Mouse (Mus musculus): ENCODE results near the gene Hnf1b.

The Hnf1b gene

DNA sequence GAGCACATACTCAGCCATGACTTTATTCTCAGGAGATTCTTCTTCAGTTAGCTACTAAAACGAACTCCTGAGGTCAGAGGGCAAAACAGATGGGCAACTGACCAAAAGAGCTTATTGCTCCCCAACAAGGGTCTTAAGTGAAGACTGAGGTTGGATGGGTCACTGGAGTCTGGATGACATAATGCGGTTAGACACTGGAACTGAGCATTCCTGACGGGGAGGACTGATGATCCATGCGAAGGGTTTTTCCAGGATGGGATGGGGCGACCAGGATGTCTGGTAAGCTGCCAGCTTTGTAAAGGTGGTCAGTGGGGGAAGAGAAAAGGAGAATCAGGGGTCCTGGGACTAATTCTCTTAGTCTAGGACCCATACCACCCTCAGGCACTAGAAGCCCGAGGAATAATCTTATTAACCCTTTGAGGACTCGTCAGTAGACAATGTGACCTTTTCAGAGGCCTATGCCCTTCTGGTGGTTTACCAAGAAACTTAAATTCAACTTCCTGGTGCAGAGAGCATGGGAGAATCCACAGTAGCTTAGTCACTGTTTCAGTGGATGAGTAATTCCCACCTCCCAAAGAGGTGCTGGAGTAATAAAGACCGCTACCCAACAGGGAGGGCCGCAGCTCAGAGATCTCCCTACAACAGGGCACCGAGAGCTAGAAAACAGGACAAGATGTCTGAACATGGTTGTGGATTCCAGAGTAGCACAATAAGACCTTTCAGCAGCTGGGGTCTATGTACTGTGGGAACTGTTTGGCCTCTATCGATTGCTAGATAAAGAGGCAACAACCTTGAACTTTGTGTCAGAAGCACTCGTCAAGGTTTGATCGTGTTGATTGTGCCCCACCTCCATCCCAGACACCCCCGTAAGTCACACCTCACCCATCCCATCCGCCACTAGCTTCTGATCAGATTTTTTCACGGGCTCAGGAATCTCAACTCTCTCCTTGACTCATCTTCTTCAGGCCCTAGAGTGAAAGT is 46.9 kb downstream of the Hnf1b start:
- no peak for DNase-seq (ENCODE audit: low spot score in 2 of 2)

DNA sequence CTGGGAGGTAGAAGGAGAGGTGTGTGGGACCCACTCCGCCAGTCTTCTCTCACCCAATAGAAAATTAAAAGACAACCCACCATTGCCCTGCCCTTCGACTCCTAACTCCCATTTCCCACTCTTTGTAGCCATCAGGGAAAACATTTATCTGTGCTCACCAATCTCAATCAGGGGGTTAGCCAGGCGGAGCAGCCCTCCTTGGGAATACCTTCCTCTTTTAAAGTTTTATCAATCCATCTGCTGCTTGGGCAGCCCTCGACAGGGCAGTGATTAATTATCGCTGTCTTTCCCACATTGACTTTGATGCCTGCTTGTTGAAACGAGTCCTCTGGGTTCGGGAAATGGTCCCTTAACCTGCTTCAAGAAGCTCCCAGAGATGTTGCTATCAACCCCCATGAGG is 47.7 kb downstream of the Hnf1b start:
- DNase-seq (ENCODE audit: low spot score in 2 of 2), result no peak

DNA sequence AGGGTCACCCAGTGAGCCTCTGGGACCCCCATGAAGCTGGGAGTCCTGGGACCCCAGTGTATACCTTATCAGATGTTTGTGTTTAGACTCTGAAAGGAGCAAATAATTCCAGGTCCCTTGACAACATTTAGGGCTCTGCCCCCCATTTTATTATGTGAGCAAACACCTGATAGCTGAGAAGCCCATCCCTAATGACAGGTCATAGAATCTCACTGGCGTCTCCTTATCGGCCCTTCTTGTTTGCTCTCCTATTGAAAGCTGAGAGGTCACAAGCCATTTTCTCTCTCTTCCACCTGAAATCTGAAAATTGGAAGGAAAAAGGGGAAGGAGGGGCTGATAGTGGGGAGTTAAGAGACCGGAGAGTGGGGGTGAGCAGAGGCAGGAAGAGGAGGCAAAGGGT is 52.9 kb downstream of the Hnf1b start:
- no peak for DNase-seq (ENCODE audit: low spot score in 2 of 2)

DNA sequence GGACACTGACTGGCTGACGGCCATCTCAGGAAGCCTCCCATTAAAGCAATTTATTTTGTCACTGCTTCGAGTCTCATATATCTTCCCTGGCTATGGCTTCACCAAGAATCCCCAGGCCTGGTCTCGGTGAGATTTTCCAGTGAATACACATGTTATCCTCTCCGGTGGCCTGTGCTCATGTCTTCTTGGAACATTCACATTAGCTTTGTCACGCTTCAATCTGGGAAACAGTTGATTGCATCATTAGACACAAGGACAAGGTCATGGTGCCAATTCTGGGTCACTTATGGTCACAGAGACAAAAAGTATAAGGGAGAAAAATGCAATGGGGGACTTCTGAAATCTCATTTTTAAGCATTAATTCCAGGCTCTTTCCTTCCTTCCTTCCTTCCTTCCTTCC is 55.9 kb downstream of the Hnf1b start:
- DNase-seq (ENCODE audit: low spot score in 2 of 2), result no peak

DNA sequence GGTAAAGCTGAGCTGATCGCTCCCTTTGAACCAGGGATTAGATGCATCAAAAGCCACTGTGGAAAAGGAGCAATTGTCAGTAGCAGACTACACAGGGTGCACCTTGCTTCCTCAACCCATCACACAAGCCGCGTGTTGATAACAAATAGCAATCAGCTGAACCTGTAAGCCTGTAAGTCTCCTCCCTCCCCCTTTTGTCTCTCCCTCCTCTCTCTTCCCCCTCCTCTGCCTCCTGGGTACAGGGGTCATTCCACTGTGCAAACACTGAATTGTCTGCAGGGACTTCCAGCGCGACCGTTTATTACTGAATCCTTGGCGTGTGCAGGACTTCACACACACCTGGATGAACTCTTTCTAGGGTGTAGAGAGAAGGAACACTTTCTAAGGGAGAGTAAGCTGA is 58.5 kb downstream of the Hnf1b start:
- DNase-seq (ENCODE audit: low spot score in 2 of 2), result no peak

DNA sequence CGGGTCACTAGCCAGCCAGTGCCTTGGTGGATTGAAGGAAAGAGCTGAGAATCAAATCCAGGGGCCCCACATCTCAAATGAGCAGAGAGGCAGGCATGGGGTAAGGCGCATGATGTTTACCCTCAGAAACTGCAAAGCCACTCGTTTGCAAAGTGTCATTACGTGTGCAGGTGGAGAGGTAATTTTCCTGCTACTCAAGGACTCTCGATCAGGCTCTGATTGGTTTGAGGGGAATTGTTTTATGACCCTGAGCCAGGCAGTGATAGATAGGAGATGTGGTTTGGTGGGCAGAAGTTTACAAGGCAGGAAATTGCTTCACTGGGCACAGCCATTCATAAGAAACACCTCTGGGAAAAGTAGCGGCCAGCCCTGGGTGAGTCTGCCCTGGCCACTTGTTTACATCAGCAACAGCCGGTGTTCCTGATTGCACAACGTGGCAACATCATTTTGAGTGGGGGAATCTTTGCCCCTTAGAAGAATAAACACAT is 64.0 kb downstream of the Hnf1b start:
- DNase-seq (ENCODE audit: low spot score in 2 of 2), result no peak

DNA sequence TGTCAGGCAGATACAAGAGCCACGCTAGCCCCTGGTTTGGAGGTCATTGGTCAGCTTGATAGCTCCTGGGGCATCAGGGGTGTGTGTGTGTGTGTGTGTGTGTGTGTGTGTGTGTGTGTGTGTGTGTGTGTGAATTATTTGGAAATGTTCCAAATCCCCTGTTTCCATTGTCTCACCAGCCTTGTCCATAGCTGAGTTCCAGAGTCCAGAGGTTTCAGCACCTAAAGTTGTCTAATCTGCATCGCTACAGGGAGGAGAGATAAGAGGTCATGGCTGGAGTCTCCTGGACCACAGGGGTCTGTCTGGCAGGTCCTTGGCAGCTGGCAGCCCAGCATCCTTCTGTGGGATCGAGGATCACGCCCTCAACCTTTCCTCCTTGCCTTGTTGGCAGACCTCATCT is 64.6 kb downstream of the Hnf1b start:
- no peak for DNase-seq (ENCODE audit: low spot score in 2 of 2)

DNA sequence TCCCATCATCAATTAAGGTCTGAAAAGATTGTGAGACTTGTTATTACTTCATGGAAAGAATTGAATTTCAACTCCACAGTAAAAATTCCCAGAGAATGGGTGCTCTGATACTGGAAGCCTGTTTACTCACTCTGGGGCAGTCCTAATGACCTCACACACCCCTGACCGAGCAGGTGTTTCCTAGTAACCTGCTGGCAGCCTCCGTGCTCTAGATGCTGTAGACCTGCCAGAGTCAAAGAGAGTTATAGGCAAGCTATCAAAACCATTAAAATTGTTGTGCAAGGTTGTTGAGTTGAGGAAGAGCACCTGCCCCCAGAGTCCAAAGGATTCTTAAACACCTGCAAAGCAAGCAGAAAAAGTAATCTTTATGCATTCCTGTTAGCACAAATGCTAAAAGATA is 72.7 kb downstream of the Hnf1b start:
- DNase-seq (ENCODE audit: low spot score in 2 of 2), result no peak

DNA sequence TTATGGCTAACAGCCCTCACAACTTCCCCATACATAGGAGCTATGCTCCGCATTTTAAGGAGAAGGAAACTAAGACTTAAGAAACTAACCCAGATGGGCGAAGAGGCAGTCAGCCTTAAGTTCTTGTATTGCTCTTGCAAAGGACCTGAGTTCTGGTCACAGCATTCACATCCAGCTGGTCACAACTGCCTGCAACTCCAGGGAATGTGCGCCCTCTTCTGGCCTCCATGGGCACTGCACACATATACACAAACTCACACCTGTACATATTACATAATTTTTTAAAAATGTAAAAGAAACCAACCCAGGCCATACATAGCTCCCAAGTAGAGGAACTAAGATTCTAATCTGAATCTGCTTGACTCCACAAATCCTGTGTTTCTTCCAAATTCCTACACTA is 77.2 kb downstream of the Hnf1b start:
- DNase-seq (ENCODE audit: low spot score in 2 of 2), result no peak

DNA sequence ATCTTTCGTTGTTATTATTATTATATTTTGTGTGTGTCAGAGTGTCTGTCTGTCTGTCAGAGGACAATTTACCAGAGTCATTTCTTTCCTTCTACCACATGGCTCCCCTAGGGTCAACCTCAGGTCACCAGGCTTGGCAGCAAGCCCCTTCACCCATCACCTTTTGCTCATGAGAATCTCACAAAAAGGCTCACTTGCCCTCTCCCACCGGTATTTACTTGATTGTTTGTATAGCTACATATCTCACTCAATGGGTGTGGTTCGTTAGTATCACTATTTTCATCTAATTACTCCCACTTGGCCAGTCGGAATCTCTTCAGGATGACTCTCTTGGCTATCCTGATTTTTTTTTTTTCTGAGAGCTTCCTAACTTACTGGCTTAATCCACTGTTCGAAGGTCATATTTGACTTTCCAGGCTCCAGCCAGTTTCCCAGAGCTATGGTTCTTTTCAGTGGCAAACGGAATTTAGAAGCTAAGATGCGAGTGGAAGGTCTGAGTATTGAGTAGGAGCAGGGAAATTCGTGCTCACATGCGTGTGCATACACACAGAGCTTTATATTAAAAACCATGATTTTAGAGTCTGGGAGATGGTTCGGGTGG is 82.7 kb downstream of the Hnf1b start:
- DNase-seq (ENCODE audit: low spot score in 2 of 2), result no peak

DNA sequence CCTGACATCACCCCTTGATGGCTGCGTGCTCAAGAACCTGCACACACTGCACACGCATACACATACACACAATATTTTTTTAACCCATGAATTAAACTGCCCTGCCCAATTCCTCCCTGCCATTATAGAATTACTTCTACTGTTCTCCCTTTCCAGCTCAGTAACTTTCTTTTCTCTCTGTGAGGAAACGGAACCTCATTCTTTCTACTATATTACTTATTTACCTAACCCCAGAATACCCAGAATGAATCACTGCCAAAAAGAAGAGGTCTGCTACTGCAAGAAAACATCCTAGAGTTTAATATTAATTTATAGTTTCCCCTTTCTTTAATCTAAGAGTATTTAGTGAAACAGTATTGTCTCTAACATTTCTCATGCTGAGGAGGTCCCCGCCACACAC is 83.5 kb downstream of the Hnf1b start:
- no peak for DNase-seq (ENCODE audit: low spot score in 2 of 2)

DNA sequence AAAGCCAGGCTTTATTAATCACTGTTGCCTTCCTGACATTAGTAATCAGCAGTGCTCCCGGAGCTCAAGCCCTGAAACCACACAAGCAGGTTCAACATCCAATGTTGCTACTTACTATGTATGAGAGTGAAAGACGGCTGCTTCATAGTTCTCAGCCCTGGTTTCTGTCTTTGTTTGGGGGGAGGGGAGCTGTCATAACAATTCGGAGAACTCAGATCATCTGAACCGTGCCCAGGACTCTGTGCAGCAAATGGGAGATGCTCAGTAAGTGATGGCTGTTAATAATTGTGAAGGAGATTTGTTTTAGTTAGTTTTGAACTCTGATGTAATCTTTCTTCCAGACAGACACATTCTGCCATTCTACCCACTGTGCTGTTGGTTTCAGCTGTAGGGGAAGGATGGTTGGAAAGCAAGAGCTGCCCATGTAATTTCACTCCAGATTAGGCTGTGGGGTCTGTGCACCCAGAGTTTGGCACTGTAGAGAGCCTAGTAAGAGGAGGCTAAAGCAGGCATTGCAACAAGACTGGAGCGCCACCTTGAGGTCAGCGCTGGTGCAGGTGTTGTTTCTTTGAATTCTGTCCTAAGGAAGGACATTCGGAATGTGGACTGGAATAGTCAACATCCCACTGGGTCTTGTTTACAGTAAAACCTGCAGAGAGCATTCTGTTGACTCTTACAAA is 86.3 kb downstream of the Hnf1b start:
- peak; percentile 34 to 67 for DNase-seq (ENCODE audit: low spot score in 2 of 2)

DNA sequence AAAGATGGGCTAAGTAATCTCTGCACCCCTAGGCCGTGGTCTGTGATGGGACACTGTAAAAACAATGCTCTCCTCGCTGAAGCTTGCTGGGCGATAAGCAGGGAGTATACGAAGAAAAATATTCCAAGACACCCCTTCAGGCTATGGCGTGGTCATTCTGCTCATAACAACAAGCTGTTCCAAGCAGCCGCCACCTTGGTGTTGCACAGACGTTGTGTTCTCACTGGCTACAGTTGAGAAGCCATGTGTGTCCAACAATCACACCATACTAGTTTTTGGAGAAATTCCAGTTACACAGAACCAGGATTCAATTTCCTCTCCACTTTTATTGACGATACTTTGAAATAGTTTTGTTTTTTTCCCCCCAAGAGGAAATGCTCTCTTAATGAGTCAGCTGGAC is 88.7 kb downstream of the Hnf1b start:
- DNase-seq (ENCODE audit: low spot score in 2 of 2), result no peak

DNA sequence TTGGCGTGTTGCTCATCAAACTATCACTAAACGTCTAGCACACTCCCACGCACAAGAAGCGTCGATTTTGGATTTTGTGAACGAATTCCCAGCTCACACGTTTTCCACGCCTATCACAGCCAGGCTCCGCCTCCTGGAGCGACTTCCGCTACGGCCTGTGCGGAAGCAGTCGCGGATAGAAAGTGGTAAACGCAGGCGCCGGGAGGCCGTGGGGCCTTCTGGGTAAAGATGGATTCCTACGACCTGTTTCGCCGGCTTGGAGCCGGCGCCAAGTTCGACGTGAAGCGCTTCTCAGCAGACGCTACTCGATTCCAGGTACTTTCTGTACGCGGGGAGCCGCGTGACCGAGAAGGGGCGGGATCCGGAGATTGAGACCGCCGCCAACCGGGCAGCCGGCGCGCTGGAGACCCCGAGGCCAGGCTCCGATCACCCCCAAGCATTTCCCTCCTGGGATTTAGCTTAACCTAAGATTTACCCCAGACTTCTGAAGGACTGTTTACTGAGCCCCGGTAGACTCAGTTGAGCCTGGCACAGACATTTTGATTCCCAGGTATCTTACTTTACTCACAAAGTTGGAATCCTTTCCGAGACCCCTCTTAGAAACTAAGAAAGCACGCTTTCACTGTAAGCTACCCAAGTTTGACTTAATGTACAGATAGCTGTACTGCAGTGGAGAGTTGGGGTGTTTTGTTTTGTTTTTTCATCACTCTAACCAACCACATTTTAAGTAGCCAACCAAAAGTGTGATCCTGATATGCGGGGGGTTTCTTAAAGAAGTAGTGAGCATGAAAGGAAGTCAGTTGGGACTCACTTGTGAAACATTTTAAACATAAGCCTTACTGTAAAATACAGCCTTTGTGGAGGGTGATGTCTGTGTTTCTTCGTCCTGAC is 92.3 kb downstream of the Hnf1b start, which contains the start of gene Ddx52:
Gene Ddx52, plus strand, starts transcription at position 113 of the 891 bp plus-strand sequence.
- peak; percentile 79 to 86 for DNase-seq (ENCODE audit: low spot score in 2 of 2)
